Mouse (Mus musculus) stomach, embryonic 14.5 days (tissue): ENCODE data around the gene Macf1. TPM values are rescaled to one million over a fixed set of nuclear protein-coding genes. Genes with fewer than 3 reads are reported as not detected.

ENCODE experiments used
- ATAC-seq: fragments of 200-750 bp; cut with Nextera tagmentation; 2 replicates; pipeline ENCODE4 v1.8.0; 2017; ENCODE audit warnings: low read depth, moderate TSS enrichment; ENCODE audit not compliant: insufficient number of reproducible peaks, insufficient read depth, low FRiP score
- H3K27ac ChIP-seq: fragments of 300-500 bp; sonication (generic); 2 replicates; pipeline ENCODE4 v1.5.1; 2014; ENCODE audit warnings: mild to moderate bottlenecking, low read length, moderate library complexity, mixed read lengths
- H3K27me3 ChIP-seq: fragments of 300-500 bp; sonication (generic); 2 replicates; pipeline ENCODE4 v1.6.1; 2014; ENCODE audit warnings: low read length, control low read depth, mixed read lengths; ENCODE audit not compliant: control insufficient read depth, insufficient read depth
- H3K36me3 ChIP-seq: fragments of 300-500 bp; sonication (generic); 2 replicates; pipeline ENCODE4 v1.6.1; 2014; ENCODE audit warnings: mild to moderate bottlenecking, control low read depth, low read length, moderate library complexity, mixed read lengths; ENCODE audit not compliant: control insufficient read depth, insufficient read depth
- H3K4me1 ChIP-seq: fragments of 300-500 bp; sonication (generic); 2 replicates; pipeline ENCODE4 v1.6.1; 2014; ENCODE audit warnings: low read length, control low read depth, mixed read lengths; ENCODE audit not compliant: control insufficient read depth, insufficient read depth
- H3K4me2 ChIP-seq: fragments of 300-500 bp; sonication (generic); replicated peaks from 2 replicates; pipeline ENCODE4 v1.6.1; 2014; ENCODE audit warnings: low read depth, low read length, control low read depth
- H3K4me3 ChIP-seq: fragments of 300-500 bp; sonication (generic); 2 replicates; pipeline ENCODE4 v1.5.1; 2014; ENCODE audit warnings: low read depth, low read length, control low read depth
- H3K9ac ChIP-seq: fragments of 300-500 bp; sonication (generic); replicated peaks from 2 replicates; pipeline ENCODE4 v1.6.1; 2014; ENCODE audit warnings: low read depth, mild to moderate bottlenecking, control low read depth, low read length, moderate library complexity, mixed read lengths
- H3K9me3 ChIP-seq: fragments of 300-500 bp; sonication (generic); 2 replicates; pipeline ENCODE4 v1.6.1; 2016; ENCODE audit warnings: low read depth, low read length, control low read depth; ENCODE audit not compliant: control insufficient read depth
- WGBS: fragments of 180-500 bp; shearing (Covaris S2); extraction: QIAGEN DNeasy Blood & Tissue Kit; methylation state at CpG from one replicate; pipeline ENCODE4 v1.1.7; 2014; 5-methylcytosine and 5-hydroxymethylcytosine counted together
- polyA plus RNA-seq: library from polyadenylated mRNA; unstranded; fragments of >200 nt; fragmentation: Nextera tagmentation; extraction: Ambion mirVana; gene quantifications from 2 replicates; pipeline ENCODE4 v1.2.1, GENCODE M21; 2014

Macf1 gene
- polyA plus RNA-seq, result 86.9 and 88.2 TPM in 2 replicates

- WGBS, result 88% methylated on average over 3 of the region's 3 CpGs
- Histone ChIP-seq H3K4me3 (no peak within 1 kb of the TSS), H3K4me2 (no peak within 1 kb of the TSS), H3K4me1 (0 out of 2 replicates have a peak, but pooled peaks cover 5% of the 10 kb centered on the region), H3K9ac (no peak within 1 kb of the TSS), H3K36me3 (no peaks in the 10 kb centered on the region), H3K9me3 (no peaks in the 10 kb centered on the region), H3K27me3 (peaks cover 5% of the 10 kb centered on the region; the same call in 1 of the 2 replicates), H3K27ac (no peak within 1 kb of the TSS)
- no peak for ATAC-seq
Measured at GRCm38 (mm10) chr4:123684260-123684659, at the start of gene Macf1. Gene Macf1 (minus strand): TSS chr4:123684360.

- no peak for ATAC-seq
- no peaks in the 10 kb centered on the region for H3K4me1 ChIP-seq
- no peak overlapping the region for H3K4me2 ChIP-seq
- no peak overlapping the region for H3K27ac ChIP-seq
- H3K4me3 ChIP-seq, result no peak overlapping the region
- H3K9ac ChIP-seq, result no peak overlapping the region
- no peaks in the 10 kb centered on the region for H3K27me3 ChIP-seq
- WGBS, result 93% methylated on average over 9 of the region's 9 CpGs
- H3K36me3 ChIP-seq, result peaks cover 14% of the 10 kb centered on the region
- no peaks in the 10 kb centered on the region for H3K9me3 ChIP-seq
Measured at GRCm38 (mm10) chr4:123733532-123733931, 49.4 kb upstream of the Macf1 start.

DNA sequence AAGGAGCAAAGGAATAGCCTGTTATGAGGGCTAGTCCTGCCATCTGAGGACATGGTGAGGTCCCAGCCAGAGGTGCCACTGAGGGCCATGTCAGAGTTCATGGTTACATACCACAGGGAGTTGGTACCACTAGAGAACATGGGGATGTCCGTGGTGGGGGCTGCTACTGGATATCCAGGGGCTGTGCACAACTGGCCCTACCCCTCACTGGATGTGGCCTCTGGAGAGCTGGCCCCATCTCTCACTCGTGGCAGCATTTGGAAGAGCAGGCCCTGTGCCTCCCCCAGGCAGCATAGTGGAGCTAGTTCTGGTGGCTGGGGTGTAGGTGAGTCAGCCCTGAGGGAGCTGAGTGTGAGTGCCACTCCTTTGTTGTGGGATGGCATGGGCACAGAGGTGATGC lies 48.8 kb upstream of the Macf1 start:
- no peak for ATAC-seq

GRCm38 (mm10) chr4:123732163-123732910 lies 48.2 kb upstream of the Macf1 start:
- no peak overlapping the region for H3K9ac ChIP-seq
- 85% methylated on average over 4 of the region's 4 CpGs for WGBS
- no peak for ATAC-seq
- H3K4me3 ChIP-seq, result no peak overlapping the region
- no peak overlapping the region for H3K4me2 ChIP-seq
- no peak overlapping the region for H3K27ac ChIP-seq
- H3K36me3 ChIP-seq, result peaks cover 4% of the 10 kb centered on the region; the same call in 1 of the 2 replicates
- H3K4me1 ChIP-seq, result no peaks in the 10 kb centered on the region
- no peaks in the 10 kb centered on the region for H3K9me3 ChIP-seq
- H3K27me3 ChIP-seq, result no peaks in the 10 kb centered on the region

More for the DNA sequence above, 48.8 kb upstream of the Macf1 start:
- H3K9ac ChIP-seq, result no peak overlapping the region
- WGBS, result 91% methylated on average over 2 of the region's 2 CpGs
- H3K36me3 ChIP-seq, result peaks cover 8% of the 10 kb centered on the region
- no peaks in the 10 kb centered on the region for H3K4me1 ChIP-seq
- H3K4me2 ChIP-seq, result no peak overlapping the region
- no peak overlapping the region for H3K4me3 ChIP-seq
- no peak overlapping the region for H3K27ac ChIP-seq
- H3K9me3 ChIP-seq, result no peaks in the 10 kb centered on the region
- H3K27me3 ChIP-seq, result no peaks in the 10 kb centered on the region

- H3K4me3 ChIP-seq, result no peak overlapping the region
- no peak overlapping the region for H3K4me2 ChIP-seq
- no peak for ATAC-seq
- H3K4me1 ChIP-seq, result peaks cover 3% of the 10 kb centered on the region; the same call in 1 of the 2 replicates
- H3K36me3 ChIP-seq, result no peaks in the 10 kb centered on the region
- no peak overlapping the region for H3K27ac ChIP-seq
- 85% methylated on average over 4 of the region's 4 CpGs for WGBS
- H3K9me3 ChIP-seq, result no peaks in the 10 kb centered on the region
- H3K9ac ChIP-seq, result no peak overlapping the region
- H3K27me3 ChIP-seq, result no peaks in the 10 kb centered on the region
Measured at GRCm38 (mm10) chr4:123721761-123722160, 37.6 kb upstream of the Macf1 start.

DNA sequence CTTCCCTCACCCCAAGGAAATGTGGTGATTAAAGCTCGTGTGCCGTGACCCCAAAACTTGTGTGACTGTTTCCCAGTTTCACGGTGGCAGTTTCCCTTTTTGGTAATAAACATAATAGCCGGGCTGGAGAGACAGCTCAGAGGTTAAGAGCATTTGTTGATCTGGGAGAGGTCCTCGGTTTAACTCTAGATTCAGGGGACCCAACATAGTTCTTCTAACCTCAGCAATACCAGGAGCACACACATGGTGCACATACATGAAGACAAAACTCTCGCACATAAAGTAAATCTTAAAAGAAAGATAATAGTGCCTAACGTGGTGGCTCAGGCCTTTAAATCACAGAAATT lies 34.2 kb upstream of the Macf1 start:
- ATAC-seq, result no peak
- Histone ChIP-seq H3K27ac (no peak overlapping the region; the same call in 1 of the 2 replicates), H3K27me3 (no peaks in the 10 kb centered on the region), H3K36me3 (peaks cover 4% of the 10 kb centered on the region), H3K4me2 (peak overlapping the region; percentile 58), H3K4me1 (peaks cover 3% of the 10 kb centered on the region; the same call in 1 of the 2 replicates), H3K9me3 (no peaks in the 10 kb centered on the region), H3K9ac (peak overlapping the region; percentile 71; the same call in 1 of the 2 replicates), H3K4me3 (peak overlapping the region; percentile 53)
- 23% methylated on average over 7 of the region's 7 CpGs for WGBS

GRCm38 (mm10) chr4:123717574-123718433 lies 33.6 kb upstream of the Macf1 start, which contains the start of gene Ndufs5:
Gene Ndufs5 (minus strand): TSS chr4:123718202.
- Histone ChIP-seq H3K4me3 (peak within 1 kb of the TSS; percentile 53), H3K4me2 (peak within 1 kb of the TSS; percentile 64), H3K27me3 (no peaks in the 10 kb centered on the region), H3K9me3 (no peaks in the 10 kb centered on the region), H3K4me1 (peaks cover 3% of the 10 kb centered on the region; the same call in 1 of the 2 replicates), H3K27ac (peak within 1 kb of the TSS; percentile 3; the same call in 1 of the 2 replicates), H3K36me3 (peaks cover 4% of the 10 kb centered on the region), H3K9ac (peak within 1 kb of the TSS; percentile 71)
- peak; percentile 98 for ATAC-seq
- under 1% methylated on average over 40 of the region's 40 CpGs for whole genome bisulfite sequencing

- H3K27ac ChIP-seq, result no peak overlapping the region
- 86% methylated on average over 1 of the region's 3 CpGs for WGBS
- no peaks in the 10 kb centered on the region for H3K27me3 ChIP-seq
Measured at GRCm38 (mm10) chr4:123712431-123712830, 28.3 kb upstream of the Macf1 start.

More at GRCm38 (mm10) chr4:123712431-123712830, 28.3 kb upstream of the Macf1 start:
- Histone ChIP-seq H3K9me3 (no peaks in the 10 kb centered on the region), H3K4me1 (peaks cover 3% of the 10 kb centered on the region; the same call in 1 of the 2 replicates), H3K4me3 (no peak overlapping the region), H3K9ac (no peak overlapping the region), H3K4me2 (no peak overlapping the region), H3K36me3 (peaks cover 10% of the 10 kb centered on the region)
- ATAC-seq, result no peak
